Mouse (Mus musculus) heart, postnatal 0 days (tissue): ENCODE measurements around the gene Clec9a. TPM values are rescaled to one million over a fixed set of nuclear protein-coding genes. Genes with fewer than 3 reads are reported as not detected.

Source experiments
- ATAC-seq: fragments of 200-750 bp; cut with Nextera tagmentation; 2 replicates; pipeline ENCODE4 v1.8.0; 2017; ENCODE audit warnings: low read depth, moderate number of reproducible peaks, moderate library complexity; ENCODE audit not compliant: insufficient read depth
- DNase-seq: peaks from one replicate; pipeline ENCODE4 v3.0.0-alpha.2; 2016; ENCODE audit warnings: low spot score
- H3K27ac ChIP-seq: fragments of 300-500 bp; sonication (generic); 2 replicates; pipeline ENCODE4 v1.5.1; 2014; ENCODE audit warnings: low read depth, mild to moderate bottlenecking
- H3K27me3 ChIP-seq: fragments of 300-500 bp; sonication (generic); 2 replicates; pipeline ENCODE4 v1.6.1; 2014; ENCODE audit warnings: low read length, mixed read lengths; ENCODE audit not compliant: control insufficient read depth, insufficient read depth
- H3K36me3 ChIP-seq: fragments of 300-500 bp; sonication (generic); replicated peaks from 2 replicates; pipeline ENCODE4 v1.6.1; 2014; ENCODE audit warnings: low read length, mixed read lengths; ENCODE audit not compliant: control insufficient read depth, insufficient read depth
- H3K4me1 ChIP-seq: fragments of 300-500 bp; sonication (generic); 2 replicates; pipeline ENCODE4 v1.6.1; 2014; ENCODE audit warnings: antibody characterized with exemption; ENCODE audit not compliant: control insufficient read depth, insufficient read depth
- H3K4me2 ChIP-seq: fragments of 300-500 bp; sonication (generic); 2 replicates; pipeline ENCODE4 v1.6.1; 2014; ENCODE audit warnings: low read depth, mild to moderate bottlenecking, low read length, moderate library complexity
- H3K4me3 ChIP-seq: fragments of 300-500 bp; sonication (generic); 2 replicates; pipeline ENCODE4 v1.5.1; 2014; ENCODE audit warnings: low read depth, low read length
- H3K9ac ChIP-seq: fragments of 300-500 bp; sonication (generic); replicated peaks from 2 replicates; pipeline ENCODE4 v1.6.1; 2014; ENCODE audit warnings: low read depth, low read length, mixed read lengths
- H3K9me3 ChIP-seq: fragments of 300-500 bp; sonication (generic); replicated peaks from 2 replicates; pipeline ENCODE4 v1.6.1; 2016; ENCODE audit warnings: low read length; ENCODE audit not compliant: control insufficient read depth
- CTCF ChIP-seq: IDR thresholded peaks from 2 replicates; pipeline ENCODE4 v1.5.1; 2016; ENCODE audit warnings: antibody characterized with exemption, control low read depth, low read depth
- EP300 ChIP-seq: IDR thresholded peaks from 2 replicates; pipeline ENCODE4 v1.6.1; 2016; ENCODE audit warnings: antibody characterized with exemption, low read depth
- WGBS: fragments of 180-500 bp; shearing (Covaris S2); extraction: QIAGEN DNeasy Blood & Tissue Kit; methylation state at CpG from one replicate; pipeline ENCODE4 v1.1.7; 2014; 5-methylcytosine and 5-hydroxymethylcytosine counted together
- polyA plus RNA-seq: library from polyadenylated mRNA; unstranded; fragments of >200 nt; fragmentation: Nextera tagmentation; extraction: Ambion mirVana; gene quantifications from 2 replicates; pipeline ENCODE4 v1.2.1, GENCODE M21; 2015
- total RNA-seq: library from RNA; depleted of rRNA; stranded (reverse); fragments of >200 nt; gene quantifications from 2 replicates; pipeline ENCODE4 v1.2.3, GENCODE M21; 2014; ENCODE audit warnings: low replicate concordance; rRNA removed

Clec9a gene
- total and polyA plus RNA-seq, 2 experiments from 2014 or later, result 0.23 TPM; not detected in 1

DNA sequence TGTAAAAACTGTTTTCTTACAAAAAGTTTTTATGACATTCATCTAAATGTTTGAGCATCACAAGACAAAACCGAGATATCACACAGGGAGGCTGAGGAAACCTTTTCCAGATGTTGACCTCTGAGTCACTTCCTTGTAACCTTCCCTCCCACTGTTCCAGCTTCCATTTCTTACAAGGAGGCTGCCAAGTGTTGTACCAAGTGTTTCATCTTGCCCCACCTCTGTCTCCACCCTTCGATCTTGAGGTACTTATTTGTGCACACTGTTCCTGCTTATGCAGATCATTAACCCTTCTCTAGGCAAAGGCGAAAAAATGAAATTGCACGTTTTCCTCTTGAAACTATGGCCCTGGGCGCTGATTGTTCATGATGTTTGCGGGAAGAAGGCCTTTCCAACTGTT, 41.1 kb downstream of the Clec9a start:
- H3K27ac ChIP-seq, result peak overlapping the region; percentile 76
- H3K4me1 ChIP-seq, result no peaks in the 10 kb centered on the region
- H3K9ac ChIP-seq, result no peak overlapping the region
- 57% methylated on average over 6 of the region's 6 CpGs for WGBS
- no peaks in the 10 kb centered on the region for H3K27me3 ChIP-seq
- TF ChIP-seq EP300 (peak; percentile 63; the same call in 1 of the 2 replicates), CTCF (no peak)
- H3K9me3 ChIP-seq, result no peaks in the 10 kb centered on the region
- ATAC-seq (no peak), DNase-seq (peak; percentile 22)
- peak overlapping the region; percentile 53 for H3K4me2 ChIP-seq
- H3K36me3 ChIP-seq, result no peaks in the 10 kb centered on the region
- peak overlapping the region; percentile 43 for H3K4me3 ChIP-seq

- H3K36me3 ChIP-seq, result no peaks in the 10 kb centered on the region
- H3K27me3 ChIP-seq, result no peaks in the 10 kb centered on the region
- peak within 1 kb of the TSS; percentile 42; the same call in 1 of the 2 replicates for H3K9ac ChIP-seq
- no peaks in the 10 kb centered on the region for H3K9me3 ChIP-seq
- peak within 1 kb of the TSS; percentile 43 for H3K4me3 ChIP-seq
- H3K4me2 ChIP-seq, result peak within 1 kb of the TSS; percentile 53
- DNase-seq, result peak; percentile 43
- ATAC-seq, result peak; percentile 51; the same call in 1 of the 2 replicates
- 41% methylated on average over 13 of the region's 13 CpGs for WGBS
- H3K27ac ChIP-seq, result peak within 1 kb of the TSS; percentile 76
- TF ChIP-seq CTCF (no peak), EP300 (no peak)
- no peaks in the 10 kb centered on the region for H3K4me1 ChIP-seq
Observed at GRCm38 (mm10) chr6:129451411-129452039, 42.9 kb downstream of the Clec9a start, which contains the start of gene Clec1a. Clec1a (minus strand) TSS chr6:129452000.

- DNase-seq (no peak), ATAC-seq (no peak)
- H3K9me3 ChIP-seq, result no peaks in the 10 kb centered on the region
- no peaks in the 10 kb centered on the region for H3K4me1 ChIP-seq
- H3K4me3 ChIP-seq, result no peak overlapping the region
- no peak overlapping the region for H3K4me2 ChIP-seq
- no peak overlapping the region for H3K9ac ChIP-seq
- H3K36me3 ChIP-seq, result no peaks in the 10 kb centered on the region
- no peak overlapping the region for H3K27ac ChIP-seq
- no peaks in the 10 kb centered on the region for H3K27me3 ChIP-seq
- no peak for TF ChIP-seq EP300
- TF ChIP-seq CTCF, result no peak
- WGBS, result 84% methylated on average over 6 of the region's 6 CpGs
Observed at GRCm38 (mm10) chr6:129471386-129471785, 62.7 kb downstream of the Clec9a start.

- Histone ChIP-seq H3K4me1 (no peaks in the 10 kb centered on the region), H3K36me3 (no peaks in the 10 kb centered on the region), H3K4me2 (no peak overlapping the region), H3K4me3 (no peak overlapping the region), H3K27ac (no peak overlapping the region), H3K9me3 (no peaks in the 10 kb centered on the region), H3K27me3 (no peaks in the 10 kb centered on the region), H3K9ac (no peak overlapping the region)
- ATAC-seq, result no peak
- 61% methylated on average over 5 of the region's 5 CpGs for WGBS
- DNase-seq, result no peak
- TF ChIP-seq EP300 (no peak), CTCF (no peak)
Observed at GRCm38 (mm10) chr6:129472627-129473026, 64.0 kb downstream of the Clec9a start.

Other genes starting within 250 kb of the Clec9a start
- gene Clec2d, start 228.2 kb upstream of the Clec9a start, total RNA-seq, result 24.4 and 67.2 TPM in 2 replicates
- 0.47 and 0.49 TPM in 2 replicates for gene Clec2d, start 228.2 kb upstream of the Clec9a start, polyA plus RNA-seq
- not detected in 2 replicates for gene Cd69, start 133.4 kb upstream of the Clec9a start, total RNA-seq
- gene Cd69, start 133.4 kb upstream of the Clec9a start, polyA plus RNA-seq, result not detected in 2 replicates
- not detected in 2 replicates for gene 4922502D21Rik, start 77.1 kb upstream of the Clec9a start, total RNA-seq
- not detected in 2 replicates for gene 4922502D21Rik, start 77.1 kb upstream of the Clec9a start, polyA plus RNA-seq
- gene Clec12a, start 66.2 kb upstream of the Clec9a start, total RNA-seq, result not detected in 2 replicates
- gene Clec12a, start 66.2 kb upstream of the Clec9a start, polyA plus RNA-seq, result 0.36 and 0.37 TPM in 2 replicates
- gene Clec12b, start 23.0 kb upstream of the Clec9a start, total RNA-seq, result not detected in 2 replicates
- 0.11 and 0.16 TPM in 2 replicates for gene Clec12b, start 23.0 kb upstream of the Clec9a start, polyA plus RNA-seq
- 0.15 TPM in 1 of 2 replicates, not detected in the other for gene Clec1b, start 11.6 kb upstream of the Clec9a start, total RNA-seq
- gene Clec1b, start 11.6 kb upstream of the Clec9a start, polyA plus RNA-seq, result 2.5 and 2.7 TPM in 2 replicates
- gene Clec1a, start 43.1 kb downstream of the Clec9a start, total RNA-seq, result 8.9 and 23.3 TPM in 2 replicates
- 9.1 and 10.5 TPM in 2 replicates for gene Clec1a, start 43.1 kb downstream of the Clec9a start, polyA plus RNA-seq
- gene Olr1, start 98.3 kb downstream of the Clec9a start, total RNA-seq, result 0.35 and 1.9 TPM in 2 replicates
- 0.27 TPM in 2 replicates for gene Olr1, start 98.3 kb downstream of the Clec9a start, polyA plus RNA-seq
- gene Tmem52b, start 103.7 kb downstream of the Clec9a start, total RNA-seq, result not detected in 2 replicates
- not detected in 2 replicates for gene Tmem52b, start 103.7 kb downstream of the Clec9a start, polyA plus RNA-seq
- 63.3 and 73.2 TPM in 2 replicates for gene Gabarapl1, start 124.3 kb downstream of the Clec9a start, total RNA-seq
- gene Gabarapl1, start 124.3 kb downstream of the Clec9a start, polyA plus RNA-seq, result 41.8 and 52.7 TPM in 2 replicates
- not detected in 2 replicates for gene Klre1, start 169.0 kb downstream of the Clec9a start, total RNA-seq
- gene Klre1, start 169.0 kb downstream of the Clec9a start, polyA plus RNA-seq, result not detected in 2 replicates
- gene Klrd1, start 182.9 kb downstream of the Clec9a start, total RNA-seq, result not detected in 2 replicates
- gene Klrd1, start 182.9 kb downstream of the Clec9a start, polyA plus RNA-seq, result 0.15 and 0.30 TPM in 2 replicates
- not detected in 2 replicates for gene Klrk1, start 215.0 kb downstream of the Clec9a start, total RNA-seq
- 0.10 and 0.11 TPM in 2 replicates for gene Klrk1, start 215.0 kb downstream of the Clec9a start, polyA plus RNA-seq
- gene Klrc3, start 234.5 kb downstream of the Clec9a start, total RNA-seq, result not detected in 2 replicates
- gene Klrc3, start 234.5 kb downstream of the Clec9a start, polyA plus RNA-seq, result not detected in 2 replicates